Mouse (Mus musculus): ENCODE data around the gene Fzd2. TPM values are rescaled to one million over a fixed set of nuclear protein-coding genes. Genes with fewer than 3 reads are reported as not detected.
"Not testable (repeated sequence)": the region's sequence is repeated elsewhere in the genome, so short reads cannot be mapped to it uniquely, and the experiment has no call there.

Fzd2 gene
- total and polyA plus RNA-seq, 2 experiments from 2014 or later = 3.9 to 17.3 TPM

- no peaks in the 10 kb centered on the region for H3K36me3 ChIP-seq (ENCODE audit: insufficient read depth, low read length)
- H3K9me3 ChIP-seq (ENCODE audit: low read length) = no peaks in the 10 kb centered on the region
- H3K9ac ChIP-seq (replicated peaks; ENCODE audit: low read length, poor library complexity, severe bottlenecking) = no peak overlapping the region
- H3K4me1 ChIP-seq (ENCODE audit: insufficient read depth, low read length) = peaks cover 11% of the 10 kb centered on the region
- 100% methylated on average over 3 of the region's 5 CpGs for WGBS
- TF ChIP-seq CTCF (IDR thresholded peaks at IDR 0.05) = no peak
- no peak for ATAC-seq (ENCODE audit: low FRiP score)
- H3K4me3 ChIP-seq (ENCODE audit: low read depth, low read length) = no peak overlapping the region
- no peak for DNase-seq (ENCODE audit: low spot score)
- no peaks in the 10 kb centered on the region for H3K27me3 ChIP-seq (ENCODE audit: insufficient read depth, low read length)
- H3K27ac ChIP-seq (ENCODE audit: low read depth, low read length) = no peak overlapping the region
- H3K4me2 ChIP-seq (ENCODE audit: low read depth, low read length, poor library complexity, severe bottlenecking) = no peak overlapping the region
These were observed 45.5 kb upstream of the Fzd2 start for GRCm38 (mm10) chr11:102558704-102559103.

- 88% methylated on average over 14 of the region's 14 CpGs for WGBS
- not testable (repeated sequence) for H3K4me2 ChIP-seq (ENCODE audit: low read depth, low read length, poor library complexity, severe bottlenecking); ATAC-seq (ENCODE audit: low FRiP score); H3K27me3 ChIP-seq (ENCODE audit: insufficient read depth, low read length); DNase-seq (ENCODE audit: low spot score); H3K4me3 ChIP-seq (ENCODE audit: low read depth, low read length); H3K4me1 ChIP-seq (ENCODE audit: insufficient read depth, low read length); H3K9me3 ChIP-seq (ENCODE audit: low read length); H3K36me3 ChIP-seq (ENCODE audit: insufficient read depth, low read length); H3K9ac ChIP-seq (replicated peaks; ENCODE audit: low read length, poor library complexity, severe bottlenecking); H3K27ac ChIP-seq (ENCODE audit: low read depth, low read length)
These were observed 39.1 kb upstream of the Fzd2 start for GRCm38 (mm10) chr11:102564952-102565671.

- no peaks in the 10 kb centered on the region for H3K27me3 ChIP-seq (ENCODE audit: insufficient read depth, low read length)
- H3K27ac ChIP-seq (ENCODE audit: low read depth, low read length) = no peak overlapping the region
- H3K9me3 ChIP-seq (ENCODE audit: low read length) = no peaks in the 10 kb centered on the region
- DNase-seq (ENCODE audit: low spot score) (no peak), ATAC-seq (ENCODE audit: low FRiP score) (no peak)
- TF ChIP-seq CTCF (IDR thresholded peaks at IDR 0.05) = no peak
- no peak overlapping the region for H3K4me3 ChIP-seq (ENCODE audit: low read depth, low read length)
- no peaks in the 10 kb centered on the region for H3K4me1 ChIP-seq (ENCODE audit: insufficient read depth, low read length)
- no peak overlapping the region for H3K9ac ChIP-seq (replicated peaks; ENCODE audit: low read length, poor library complexity, severe bottlenecking)
- H3K4me2 ChIP-seq (ENCODE audit: low read depth, low read length, poor library complexity, severe bottlenecking) = no peak overlapping the region
- H3K36me3 ChIP-seq (ENCODE audit: insufficient read depth, low read length) = no peaks in the 10 kb centered on the region
These were observed 38.5 kb upstream of the Fzd2 start for GRCm38 (mm10) chr11:102565741-102566140.

GRCm38 (mm10) chr11:102566290-102566689, 37.9 kb upstream of the Fzd2 start:
- DNase-seq (ENCODE audit: low spot score) (no peak), ATAC-seq (ENCODE audit: low FRiP score) (no peak)
- 90% methylated on average over 1 of the region's 1 CpGs for WGBS
- H3K9me3 ChIP-seq (ENCODE audit: low read length) = no peaks in the 10 kb centered on the region
- no peak overlapping the region for H3K4me2 ChIP-seq (ENCODE audit: low read depth, low read length, poor library complexity, severe bottlenecking)
- no peaks in the 10 kb centered on the region for H3K36me3 ChIP-seq (ENCODE audit: insufficient read depth, low read length)
- H3K9ac ChIP-seq (replicated peaks; ENCODE audit: low read length, poor library complexity, severe bottlenecking) = no peak overlapping the region
- no peak for TF ChIP-seq CTCF (IDR thresholded peaks at IDR 0.05)
- H3K27me3 ChIP-seq (ENCODE audit: insufficient read depth, low read length) = no peaks in the 10 kb centered on the region
- no peaks in the 10 kb centered on the region for H3K4me1 ChIP-seq (ENCODE audit: insufficient read depth, low read length)
- H3K27ac ChIP-seq (ENCODE audit: low read depth, low read length) = no peak overlapping the region
- no peak overlapping the region for H3K4me3 ChIP-seq (ENCODE audit: low read depth, low read length)

GRCm38 (mm10) chr11:102567157-102567556, 37.0 kb upstream of the Fzd2 start:
- ATAC-seq (ENCODE audit: low FRiP score) = no peak
- DNase-seq (ENCODE audit: low spot score) = no peak
- 85% methylated on average over 6 of the region's 6 CpGs for WGBS
- Histone ChIP-seq H3K4me2 (ENCODE audit: low read depth, low read length, poor library complexity, severe bottlenecking) (no peak overlapping the region), H3K4me3 (ENCODE audit: low read depth, low read length) (no peak overlapping the region), H3K27ac (ENCODE audit: low read depth, low read length) (no peak overlapping the region), H3K9me3 (ENCODE audit: low read length) (no peaks in the 10 kb centered on the region), H3K27me3 (ENCODE audit: insufficient read depth, low read length) (no peaks in the 10 kb centered on the region), H3K4me1 (ENCODE audit: insufficient read depth, low read length) (no peaks in the 10 kb centered on the region), H3K36me3 (ENCODE audit: insufficient read depth, low read length) (no peaks in the 10 kb centered on the region), H3K9ac (replicated peaks; ENCODE audit: low read length, poor library complexity, severe bottlenecking) (no peak overlapping the region)
- TF ChIP-seq CTCF (IDR thresholded peaks at IDR 0.05) = no peak

GRCm38 (mm10) chr11:102567723-102568122, 36.5 kb upstream of the Fzd2 start:
- Histone ChIP-seq H3K4me1 (ENCODE audit: insufficient read depth, low read length) (no peaks in the 10 kb centered on the region), H3K4me3 (ENCODE audit: low read depth, low read length) (no peak overlapping the region), H3K27ac (ENCODE audit: low read depth, low read length) (no peak overlapping the region), H3K9ac (replicated peaks; ENCODE audit: low read length, poor library complexity, severe bottlenecking) (no peak overlapping the region), H3K36me3 (ENCODE audit: insufficient read depth, low read length) (no peaks in the 10 kb centered on the region), H3K27me3 (ENCODE audit: insufficient read depth, low read length) (no peaks in the 10 kb centered on the region), H3K4me2 (ENCODE audit: low read depth, low read length, poor library complexity, severe bottlenecking) (no peak overlapping the region), H3K9me3 (ENCODE audit: low read length) (no peaks in the 10 kb centered on the region)
- DNase-seq (ENCODE audit: low spot score) = no peak
- no peak for TF ChIP-seq CTCF (IDR thresholded peaks at IDR 0.05)
- 97% methylated on average over 15 of the region's 15 CpGs for WGBS
- no peak for ATAC-seq (ENCODE audit: low FRiP score)
